Mouse (Mus musculus) thymus, adult 2 months (tissue): ENCODE data around the gene Ppp1r9a. TPM values are rescaled to one million over a fixed set of nuclear protein-coding genes. Genes with fewer than 3 reads are reported as not detected.

Experiments
- DNase-seq: peaks from one replicate; pipeline ENCODE4 v3.0.0; 2021
- H3K27ac ChIP-seq: fragments of 200-500 bp; 2 replicates; pipeline ENCODE4 v1.5.1; 2012; ENCODE audit warnings: low read length, control low read depth; ENCODE audit not compliant: control insufficient read depth, insufficient read depth
- H3K27me3 ChIP-seq: fragments of 200-500 bp; 2 replicates; pipeline ENCODE4 v1.6.1; 2012; ENCODE audit warnings: mild to moderate bottlenecking, low read length, moderate library complexity, mixed read lengths; ENCODE audit not compliant: control insufficient read depth, insufficient read depth
- H3K36me3 ChIP-seq: fragments of 200-500 bp; 2 replicates; pipeline ENCODE4 v1.6.1; 2012; ENCODE audit warnings: mild to moderate bottlenecking, low read length, moderate library complexity; ENCODE audit not compliant: control insufficient read depth, insufficient read depth
- H3K4me1 ChIP-seq: fragments of 200-500 bp; replicated peaks from 2 replicates; pipeline ENCODE4 v1.6.1; 2012; ENCODE audit warnings: low read length; ENCODE audit not compliant: control insufficient read depth, insufficient read depth
- H3K4me3 ChIP-seq: fragments of 200-500 bp; 2 replicates; pipeline ENCODE4 v1.5.1; 2012; ENCODE audit warnings: mild to moderate bottlenecking, low read length, control low read depth, moderate library complexity; ENCODE audit not compliant: control insufficient read depth, insufficient read depth
- CTCF ChIP-seq: fragments of 200-500 bp; IDR thresholded peaks from 2 replicates; pipeline ENCODE4 v1.5.1; 2012; ENCODE audit warnings: mild to moderate bottlenecking, control low read depth, low read length, moderate library complexity, borderline replicate concordance; ENCODE audit not compliant: control insufficient read depth, poor library complexity, insufficient read depth; ENCODE audit errors: extremely low read depth
- POLR2A ChIP-seq: fragments of 200-500 bp; IDR thresholded peaks from 2 replicates; pipeline ENCODE4 v1.6.1; 2012; ENCODE audit warnings: mild to moderate bottlenecking, low read length, control low read depth, moderate library complexity; ENCODE audit not compliant: control insufficient read depth, poor library complexity, insufficient read depth; ENCODE audit errors: extremely low read depth
- WGBS: fragments of 180-500 bp; shearing (Covaris S2); methylation state at CpG from one replicate; pipeline ENCODE4 v1.1.7; 2018; 5-methylcytosine and 5-hydroxymethylcytosine counted together
- polyA plus RNA-seq: library from polyadenylated mRNA; depleted of rRNA; stranded (reverse); fragments of >200 nt; gene quantifications from 2 replicates; pipeline ENCODE4 v1.2.3, GENCODE M21; 2012

Ppp1r9a gene
- polyA plus RNA-seq, 1 experiment = 0.92 TPM

DNA sequence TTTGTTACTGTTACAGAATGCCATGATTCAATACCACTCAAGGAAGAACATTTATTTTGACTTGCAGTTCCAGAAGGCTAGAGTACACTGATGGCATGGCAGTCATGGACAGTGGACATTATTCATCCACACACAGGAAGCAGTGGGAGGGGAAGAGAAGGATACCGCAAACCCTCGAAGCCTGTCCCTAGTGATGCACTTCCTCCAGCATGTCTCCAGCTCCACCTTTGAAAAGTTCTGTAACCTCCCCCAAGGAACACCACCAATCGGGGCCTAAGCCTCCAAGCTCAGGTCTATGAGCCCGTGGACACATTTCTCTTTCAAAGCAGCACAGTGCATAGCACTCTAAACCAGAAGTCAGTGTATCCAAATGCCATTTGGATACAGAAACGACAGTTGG lies 120.0 kb downstream of the Ppp1r9a start:
- Histone ChIP-seq H3K27ac (no peak overlapping the region), H3K4me1 (no peaks in the 10 kb centered on the region), H3K36me3 (no peaks in the 10 kb centered on the region), H3K4me3 (no peak overlapping the region), H3K27me3 (no peaks in the 10 kb centered on the region)
- 55% methylated on average over 5 of the region's 5 CpGs for WGBS
- no peak for DNase-seq
- no peak for TF ChIP-seq CTCF
- no peak for TF ChIP-seq POLR2A

- H3K4me3 ChIP-seq = no peak overlapping the region
- TF ChIP-seq POLR2A = no peak
- no peak for TF ChIP-seq CTCF
- H3K4me1 ChIP-seq = no peaks in the 10 kb centered on the region
- WGBS = 93% methylated on average over 7 of the region's 7 CpGs
- no peak for DNase-seq
- no peaks in the 10 kb centered on the region for H3K27me3 ChIP-seq
- H3K27ac ChIP-seq = no peak overlapping the region
- H3K36me3 ChIP-seq = no peaks in the 10 kb centered on the region
Observed at GRCm38 (mm10) chr6:5024893-5025292, 122.2 kb downstream of the Ppp1r9a start.

DNA sequence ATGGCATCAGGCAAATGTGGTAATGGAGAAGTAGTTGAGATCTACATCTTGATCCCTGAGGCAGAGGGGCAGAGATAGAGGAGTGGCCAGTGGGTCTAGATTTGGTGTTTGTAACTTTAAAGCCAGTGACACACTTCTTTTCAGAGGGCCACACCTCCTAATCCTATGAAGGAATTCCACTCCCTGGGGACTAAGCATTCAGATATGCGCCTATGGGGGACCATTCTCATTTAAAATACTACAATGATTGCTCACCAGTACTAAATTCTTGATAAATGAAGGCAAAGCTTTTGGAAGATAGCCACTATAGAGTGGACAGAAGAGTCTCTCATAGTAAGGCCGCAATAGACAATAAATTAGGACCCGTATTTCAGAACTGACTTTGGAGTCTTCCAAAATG lies 124.1 kb downstream of the Ppp1r9a start:
- Histone ChIP-seq H3K27ac (no peak overlapping the region), H3K36me3 (no peaks in the 10 kb centered on the region), H3K27me3 (no peaks in the 10 kb centered on the region), H3K4me3 (no peak overlapping the region), H3K4me1 (no peaks in the 10 kb centered on the region)
- TF ChIP-seq POLR2A (no peak), CTCF (no peak)
- 95% methylated on average over 3 of the region's 3 CpGs for WGBS
- no peak for DNase-seq

GRCm38 (mm10) chr6:5027213-5027612 lies 124.5 kb downstream of the Ppp1r9a start:
- DNase-seq = no peak
- Histone ChIP-seq H3K36me3 (no peaks in the 10 kb centered on the region), H3K4me3 (no peak overlapping the region), H3K27me3 (no peaks in the 10 kb centered on the region), H3K4me1 (no peaks in the 10 kb centered on the region), H3K27ac (no peak overlapping the region)
- 98% methylated on average over 2 of the region's 2 CpGs for WGBS
- TF ChIP-seq POLR2A (no peak), CTCF (no peak)

DNA sequence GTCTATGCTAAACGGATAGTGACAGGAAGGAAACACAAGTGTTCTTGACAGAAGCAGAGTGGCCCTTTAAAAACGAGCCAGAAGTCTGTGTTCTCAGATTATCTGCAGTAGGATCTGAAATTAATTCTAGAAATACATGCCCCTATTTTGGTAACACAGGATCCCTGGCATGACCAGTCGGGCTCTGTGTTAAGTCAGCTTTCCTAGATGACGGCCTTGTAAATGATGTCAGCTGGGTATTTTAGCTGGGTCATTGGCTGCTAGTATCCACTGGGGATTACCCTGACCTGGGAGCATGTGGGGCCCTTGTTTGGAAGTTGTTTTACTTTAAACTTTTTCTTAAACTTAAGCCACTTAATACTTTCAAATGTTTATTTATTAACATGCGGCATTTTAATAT lies 125.1 kb downstream of the Ppp1r9a start:
- 57% methylated on average over 5 of the region's 5 CpGs for WGBS
- Histone ChIP-seq H3K27ac (no peak overlapping the region), H3K36me3 (no peaks in the 10 kb centered on the region), H3K27me3 (no peaks in the 10 kb centered on the region), H3K4me3 (no peak overlapping the region), H3K4me1 (no peaks in the 10 kb centered on the region)
- TF ChIP-seq POLR2A = no peak
- no peak for TF ChIP-seq CTCF
- DNase-seq = no peak

DNA sequence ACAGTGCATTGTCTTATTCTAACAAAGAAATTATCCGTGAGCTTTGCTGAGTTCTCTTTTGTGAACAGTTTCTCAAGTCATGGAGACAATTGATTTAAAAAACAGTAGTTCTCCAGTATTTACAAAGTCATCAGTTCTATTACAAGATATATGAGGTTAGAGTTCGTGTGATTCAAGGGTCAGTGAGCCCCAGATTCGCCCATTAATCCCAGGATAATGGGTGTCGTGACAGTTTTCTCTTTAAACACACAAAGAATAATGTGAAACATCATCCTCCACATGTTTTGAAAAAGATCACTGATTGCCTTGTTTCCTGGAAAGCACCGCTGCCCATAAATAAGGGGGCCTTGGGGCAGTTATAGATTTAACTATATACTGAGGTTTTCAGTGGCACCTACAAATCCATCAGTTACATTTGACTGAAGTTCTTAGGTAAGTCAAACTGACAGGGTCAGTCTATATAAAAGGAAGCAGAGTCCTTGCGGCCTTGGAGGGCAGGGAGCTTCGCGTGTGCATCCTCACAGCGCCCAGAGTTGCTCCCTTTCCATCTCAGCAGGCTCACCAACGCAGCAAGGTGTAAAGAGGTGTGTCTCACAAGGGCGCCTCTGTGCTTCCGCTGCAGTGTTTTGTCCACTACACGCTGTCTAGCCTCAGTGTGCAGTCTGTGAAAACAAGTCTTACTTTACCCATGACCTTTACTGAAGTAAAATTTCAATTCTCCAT lies 126.6 kb downstream of the Ppp1r9a start:
- Histone ChIP-seq H3K4me1 (no peaks in the 10 kb centered on the region), H3K27me3 (no peaks in the 10 kb centered on the region), H3K4me3 (no peak overlapping the region), H3K36me3 (no peaks in the 10 kb centered on the region), H3K27ac (no peak overlapping the region)
- no peak for DNase-seq
- 96% methylated on average over 13 of the region's 13 CpGs for WGBS
- TF ChIP-seq POLR2A (no peak), CTCF (no peak)

- no peak for DNase-seq
- Histone ChIP-seq H3K27me3 (no peaks in the 10 kb centered on the region), H3K27ac (no peak overlapping the region), H3K4me3 (no peak overlapping the region), H3K36me3 (no peaks in the 10 kb centered on the region), H3K4me1 (no peaks in the 10 kb centered on the region)
- 98% methylated on average over 5 of the region's 5 CpGs for WGBS
- TF ChIP-seq CTCF = no peak
- no peak for TF ChIP-seq POLR2A
Observed at GRCm38 (mm10) chr6:5029956-5030355, 127.2 kb downstream of the Ppp1r9a start.
